Mouse (Mus musculus): ENCODE results near the gene Cnot2. TPM values are rescaled to one million over a fixed set of nuclear protein-coding genes. Genes with fewer than 3 reads are reported as not detected.

The Cnot2 gene
- polyA plus RNA-seq, 1 experiment from 2014 or later: 129 TPM

GRCm38 (mm10) chr10:116444371-116444770 lies 136.9 kb downstream of the Cnot2 start:
- H3K36me3 ChIP-seq: peaks cover 17% of the 10 kb centered on the region
- no peak overlapping the region for H3K27ac ChIP-seq
- WGBS: 97% methylated on average over 10 of the region's 10 CpGs
- H3K27me3 ChIP-seq: no peaks in the 10 kb centered on the region
- H3K9ac ChIP-seq: no peak overlapping the region
- no peak overlapping the region for H3K4me2 ChIP-seq (replicated peaks)
- peaks cover 29% of the 10 kb centered on the region for H3K4me1 ChIP-seq
- H3K9me3 ChIP-seq: no peaks in the 10 kb centered on the region; the same call in 1 of the 2 replicates
- no peak overlapping the region for H3K4me3 ChIP-seq
- no peak for ATAC-seq (ENCODE audit: low FRiP score, low read depth)

- Histone ChIP-seq H3K9me3 (peaks cover 10% of the 10 kb centered on the region), H3K36me3 (peaks cover 29% of the 10 kb centered on the region), H3K27me3 (no peaks in the 10 kb centered on the region), H3K4me3 (no peak overlapping the region), H3K4me2 (replicated peaks) (peak overlapping the region; percentile 49), H3K27ac (peak overlapping the region; percentile 48; the same call in 1 of the 2 replicates), H3K9ac (no peak overlapping the region), H3K4me1 (peaks cover 22% of the 10 kb centered on the region)
- WGBS: 91% methylated on average over 7 of the region's 7 CpGs
- ATAC-seq (ENCODE audit: low FRiP score, low read depth): no peak
Observed at GRCm38 (mm10) chr10:116440946-116441345, 140.4 kb downstream of the Cnot2 start.

GRCm38 (mm10) chr10:116440088-116440487 lies 141.2 kb downstream of the Cnot2 start:
- H3K36me3 ChIP-seq: peaks cover 28% of the 10 kb centered on the region
- WGBS: 91% methylated on average over 10 of the region's 10 CpGs
- ATAC-seq (ENCODE audit: low FRiP score, low read depth): no peak

GRCm38 (mm10) chr10:116435455-116435854 lies 145.9 kb downstream of the Cnot2 start:
- no peak overlapping the region for H3K4me3 ChIP-seq
- peaks cover 19% of the 10 kb centered on the region for H3K4me1 ChIP-seq
- H3K36me3 ChIP-seq: peaks cover 15% of the 10 kb centered on the region
- H3K9me3 ChIP-seq: peaks cover 10% of the 10 kb centered on the region
- H3K27ac ChIP-seq: no peak overlapping the region
- 87% methylated on average over 12 of the region's 12 CpGs for WGBS
- H3K4me2 ChIP-seq (replicated peaks): no peak overlapping the region
- H3K9ac ChIP-seq: no peak overlapping the region
- H3K27me3 ChIP-seq: no peaks in the 10 kb centered on the region
- ATAC-seq (ENCODE audit: low FRiP score, low read depth): no peak

More at GRCm38 (mm10) chr10:116440088-116440487, 141.2 kb downstream of the Cnot2 start:
- H3K4me1 ChIP-seq: peaks cover 25% of the 10 kb centered on the region
- H3K4me3 ChIP-seq: no peak overlapping the region
- no peak overlapping the region for H3K4me2 ChIP-seq (replicated peaks)
- no peak overlapping the region for H3K27ac ChIP-seq
- no peak overlapping the region for H3K9ac ChIP-seq
- peaks cover 10% of the 10 kb centered on the region for H3K9me3 ChIP-seq
- H3K27me3 ChIP-seq: no peaks in the 10 kb centered on the region

Small RNAs within 50 kb of the gene (microRNA-seq; reads per million reads assigned to microRNA genes)
- gene Gm25190: not detected

Other genes with a start within 250 kb of the Cnot2 start
- 23.5 and 27.0 TPM in 2 replicates for gene Kcnmb4, start 107.6 kb downstream of the Cnot2 start, polyA plus RNA-seq (2015; fragmentation: Nextera tagmentation; extraction: Ambion mirVana)

Measured in limb, embryonic 13.5 days (tissue).